Mouse (Mus musculus) adrenal gland, postnatal 4 days (tissue): ENCODE measurements around the gene Anxa4. TPM values are rescaled to one million over a fixed set of nuclear protein-coding genes. Genes with fewer than 3 reads are reported as not detected.

ENCODE experiments used
- DNase-seq, 2 experiments: peaks; one replicate each; pipeline ENCODE4 v3.0.0; 2021 to 2022; ENCODE audit warnings: low spot score in 2 of 2, mixed read lengths in 2 of 2
- long read RNA-seq, 2 experiments: library from polyadenylated mRNA; stranded (forward); transcript quantifications; one replicate each; pipeline ENCODE4 v2.0.0; 2021
- total RNA-seq, 2 experiments: library from RNA; stranded (reverse); gene quantifications; 2 replicates each; pipeline ENCODE4 v1.2.3; 2021

Gene Anxa4
- total RNA-seq: 10 to 100 TPM; 48.3 to 62.2 TPM
- long read RNA-seq, experiment 1, transcript Anxa4-201 (13 exons, 2,002 nt): major isoform, 31 of 38 reads
- long read RNA-seq, experiment 1, partial matches to known transcripts: 1 of 38 reads
- long read RNA-seq, experiment 1, other reads (novel, unspliced or antisense): 5 of 38 reads
- long read RNA-seq, experiment 2, transcript Anxa4-201 (13 exons, 2,002 nt): major isoform, 73 of 84 reads
- long read RNA-seq, experiment 2, partial matches to known transcripts: 3 of 84 reads
- long read RNA-seq, experiment 2, other reads (novel, unspliced or antisense): 7 of 84 reads

DNA sequence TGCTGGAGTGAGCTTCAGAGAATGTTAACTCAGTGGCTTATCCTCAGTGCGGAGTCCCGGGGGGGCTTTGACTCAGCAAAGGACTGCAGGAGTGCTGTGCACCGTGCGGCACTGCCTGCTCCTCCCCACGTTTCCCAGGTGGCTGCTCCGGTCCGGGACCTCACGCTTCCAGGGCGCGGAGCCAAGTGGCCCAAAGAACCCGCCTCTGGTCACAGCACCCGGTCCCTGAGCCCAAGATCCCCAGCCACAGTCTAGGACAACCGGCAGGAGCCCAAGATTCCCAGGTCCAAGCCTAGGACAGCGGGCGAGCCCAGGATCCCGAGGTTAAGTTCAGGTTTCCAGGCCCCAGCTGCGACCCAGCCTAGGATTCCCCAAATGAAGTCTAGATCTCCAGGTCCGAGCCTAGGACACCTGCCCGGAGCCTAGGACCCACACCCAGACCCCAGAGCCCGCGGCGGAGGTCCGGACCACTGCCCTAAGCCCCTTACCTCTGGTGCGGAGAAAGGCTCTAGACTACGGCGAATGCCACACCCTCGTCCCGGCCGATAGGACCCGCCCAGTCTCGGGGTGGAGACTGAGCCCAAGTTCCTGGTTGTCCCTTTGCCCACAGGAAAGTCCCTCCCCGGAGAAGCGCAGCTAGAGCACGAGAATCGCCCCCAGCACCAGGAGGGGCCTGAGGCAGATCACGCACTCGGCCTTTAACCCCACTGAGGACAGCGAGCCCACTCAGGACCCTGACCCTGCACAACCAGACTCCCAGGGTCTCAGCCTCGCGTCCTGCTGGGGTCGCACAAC lies at the start of gene Anxa4:
Gene Anxa4, minus strand, starts transcription at position 564 of the 795 bp plus-strand sequence.
- DNase-seq: peak; percentile 50 to 65

DNA sequence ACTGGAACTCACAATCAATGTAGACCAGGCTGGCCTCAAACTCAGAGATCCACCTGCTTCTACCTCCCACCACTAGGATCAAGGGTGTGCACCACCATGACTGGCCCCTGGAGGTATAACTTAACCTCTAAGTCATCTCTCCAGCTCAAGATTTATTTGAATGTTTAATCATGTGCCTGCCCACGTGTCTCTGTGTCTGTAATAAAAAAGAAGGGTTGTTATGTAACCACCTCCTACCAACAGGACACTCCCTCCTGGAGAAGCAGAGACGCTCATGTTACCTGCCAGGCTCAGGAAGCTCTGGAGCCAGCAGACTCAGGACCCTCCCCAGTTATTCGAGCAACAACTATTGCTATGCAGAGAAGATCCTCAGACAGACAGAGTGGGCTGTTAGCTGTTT lies 48.6 kb upstream of the Anxa4 start:
- DNase-seq: no peak

GRCm38 (mm10) chr6:86839089-86839488 lies 45.7 kb upstream of the Anxa4 start:
- DNase-seq: no peak

DNA sequence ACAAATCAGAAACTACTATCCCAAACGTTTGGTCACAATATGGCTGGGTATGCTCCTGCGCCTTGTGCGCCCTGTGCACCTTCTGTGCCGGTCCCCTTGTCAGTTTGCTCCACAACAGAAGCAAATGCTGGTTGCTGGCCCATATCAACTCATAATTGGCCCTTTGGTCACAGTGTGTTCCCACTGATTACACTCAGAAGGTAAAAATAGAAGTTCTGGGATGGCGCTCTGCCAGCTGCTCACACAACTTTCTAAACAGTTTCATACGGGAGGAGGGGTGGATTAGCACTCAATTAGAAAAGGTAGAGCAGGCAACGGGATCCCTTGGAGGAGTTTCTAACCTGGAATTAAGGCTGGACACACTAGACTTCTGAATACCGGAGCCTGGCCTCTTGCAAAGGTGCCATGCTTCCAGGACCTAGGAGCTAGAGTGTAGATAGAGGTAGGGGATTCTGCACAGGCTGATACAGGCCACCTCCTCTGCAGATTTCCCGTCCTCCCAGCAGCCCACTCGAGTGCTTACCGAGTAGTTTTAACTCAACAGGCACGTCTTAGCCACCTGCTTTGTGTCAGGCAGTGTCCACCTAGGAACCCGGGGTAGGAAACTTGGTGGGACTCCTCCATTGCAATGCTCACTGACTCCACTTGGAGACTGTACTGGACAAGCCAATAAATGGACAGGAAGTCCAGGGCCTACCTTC lies 39.6 kb upstream of the Anxa4 start:
- DNase-seq: no peak

- DNase-seq: no peak
Observed at GRCm38 (mm10) chr6:86830738-86831500, 37.5 kb upstream of the Anxa4 start.

GRCm38 (mm10) chr6:86829768-86830167 lies 36.4 kb upstream of the Anxa4 start:
- no peak for DNase-seq

DNA sequence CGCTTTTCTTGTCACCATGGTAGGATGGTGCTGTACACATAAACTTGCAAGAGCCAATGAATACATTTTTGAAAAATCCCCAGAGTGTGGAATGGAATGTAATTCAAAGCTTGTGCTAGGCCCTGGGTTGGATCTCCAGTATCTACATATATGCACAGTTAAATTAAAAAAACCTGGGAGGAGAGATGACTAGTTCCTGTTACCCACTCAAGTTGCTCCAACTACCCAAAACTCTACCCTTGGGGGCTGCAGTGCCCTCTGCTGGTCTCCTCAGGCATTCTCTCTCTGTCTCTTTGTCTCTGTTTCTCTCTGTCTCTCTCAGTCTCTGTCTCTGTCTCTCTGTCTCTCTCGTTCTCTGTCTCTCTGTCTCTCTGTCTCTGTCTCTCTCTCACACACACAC lies 34.0 kb upstream of the Anxa4 start:
- DNase-seq: no peak

- no peak for DNase-seq
Observed at GRCm38 (mm10) chr6:86824401-86824800, 31.0 kb upstream of the Anxa4 start.

GRCm38 (mm10) chr6:86823824-86824223 lies 30.4 kb upstream of the Anxa4 start:
- DNase-seq: no peak

DNA sequence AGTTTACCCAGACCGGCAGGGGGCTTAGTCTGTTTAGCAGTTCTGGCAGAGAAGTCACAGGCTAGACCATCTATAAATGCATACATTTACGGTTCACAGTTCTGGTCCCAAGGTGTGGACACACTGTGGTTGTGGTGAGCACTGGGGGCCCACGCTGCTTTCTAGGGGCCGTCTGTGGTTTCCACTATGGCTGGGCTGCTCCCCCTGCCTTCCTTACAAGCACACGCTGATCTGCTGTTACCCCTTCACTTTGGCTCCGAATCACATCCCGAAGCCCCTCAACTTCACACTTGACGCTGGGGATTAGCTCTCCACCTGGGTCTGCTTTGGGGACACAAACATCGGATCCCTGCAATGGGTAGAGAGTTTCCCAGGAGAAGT lies 29.7 kb upstream of the Anxa4 start:
- DNase-seq: no peak

GRCm38 (mm10) chr6:86822285-86823050 lies 29.1 kb upstream of the Anxa4 start:
- no peak for DNase-seq

- DNase-seq: no peak
Observed at GRCm38 (mm10) chr6:86820690-86821089, 27.3 kb upstream of the Anxa4 start.

DNA sequence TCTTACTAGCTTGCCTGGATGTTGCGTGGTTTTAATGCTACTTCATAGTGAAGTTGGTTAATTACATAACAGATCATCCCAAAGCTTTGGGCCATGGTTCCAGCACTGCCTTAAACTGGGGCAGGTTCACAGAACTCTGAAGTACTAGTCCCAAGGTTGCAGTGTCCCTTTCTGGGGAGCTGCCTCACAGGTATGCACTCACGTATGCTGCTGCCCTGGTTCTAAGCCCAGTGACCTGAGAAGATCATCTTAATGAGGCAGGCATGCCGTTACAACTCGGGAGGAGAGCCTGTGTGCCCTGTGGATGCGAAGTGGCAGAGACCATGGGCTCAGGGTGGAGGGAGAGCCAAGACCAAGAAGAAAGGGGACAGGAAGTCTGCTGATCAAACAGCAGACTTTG lies 26.5 kb upstream of the Anxa4 start:
- no peak for DNase-seq

DNA sequence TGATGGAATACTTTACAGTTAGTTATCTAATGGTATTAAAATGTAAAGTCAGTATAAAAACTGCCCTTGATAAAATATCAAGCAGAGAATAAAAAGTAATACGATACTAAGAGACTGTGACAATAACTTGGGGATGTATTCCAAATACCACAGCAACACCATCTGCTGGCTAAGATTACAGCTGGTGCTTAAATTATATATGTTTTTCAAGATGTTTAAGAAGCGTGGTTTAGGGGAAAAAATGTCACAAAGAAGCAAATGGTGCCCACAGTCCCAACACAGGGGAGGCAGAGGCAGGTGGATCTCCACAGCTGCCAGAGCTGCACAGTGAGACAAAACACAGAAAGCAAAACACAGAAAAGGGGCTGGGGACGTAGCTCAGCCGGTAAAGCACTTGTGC lies 25.5 kb upstream of the Anxa4 start:
- DNase-seq: no peak

DNA sequence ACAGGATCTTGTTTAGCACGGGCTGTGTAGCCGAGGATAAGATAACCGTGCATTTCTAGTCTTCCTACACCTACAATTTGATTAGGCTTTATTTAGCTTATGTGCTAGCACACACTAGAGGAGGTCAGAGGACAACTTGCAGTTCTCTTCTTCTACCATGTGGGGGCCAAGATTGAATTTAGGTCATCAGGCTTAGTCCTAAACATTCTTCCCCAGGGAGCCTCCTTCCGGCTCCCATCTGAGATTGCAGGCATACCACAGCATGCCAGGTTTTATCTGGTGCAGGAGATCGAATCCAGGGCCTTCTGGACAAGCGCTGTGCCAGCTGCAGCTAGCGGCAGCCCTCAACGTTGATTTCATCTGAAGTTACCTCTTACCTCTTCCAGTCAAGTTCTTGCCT lies 23.2 kb upstream of the Anxa4 start:
- DNase-seq: no peak

- DNase-seq: no peak
Observed at GRCm38 (mm10) chr6:86815436-86815835, 22.1 kb upstream of the Anxa4 start.

DNA sequence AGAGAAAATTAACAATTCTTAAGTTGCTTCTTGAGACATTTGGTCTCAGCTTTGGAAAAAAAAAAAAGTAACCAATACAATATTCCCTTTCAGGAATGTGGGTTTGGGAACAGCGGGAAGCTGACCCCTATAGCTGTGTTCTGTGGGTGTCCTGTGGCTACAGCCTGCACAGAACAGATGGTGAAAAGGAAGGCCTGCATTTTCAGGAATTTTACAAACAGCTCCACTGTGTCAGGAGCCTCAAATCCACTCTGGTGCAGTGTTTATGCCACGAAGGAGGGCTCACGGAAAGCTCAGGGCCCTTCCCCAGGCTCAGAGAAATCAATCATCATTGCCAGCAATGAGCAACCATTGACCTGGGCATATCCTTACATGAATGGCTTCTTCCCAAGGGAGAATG lies 21.5 kb upstream of the Anxa4 start:
- no peak for DNase-seq

DNA sequence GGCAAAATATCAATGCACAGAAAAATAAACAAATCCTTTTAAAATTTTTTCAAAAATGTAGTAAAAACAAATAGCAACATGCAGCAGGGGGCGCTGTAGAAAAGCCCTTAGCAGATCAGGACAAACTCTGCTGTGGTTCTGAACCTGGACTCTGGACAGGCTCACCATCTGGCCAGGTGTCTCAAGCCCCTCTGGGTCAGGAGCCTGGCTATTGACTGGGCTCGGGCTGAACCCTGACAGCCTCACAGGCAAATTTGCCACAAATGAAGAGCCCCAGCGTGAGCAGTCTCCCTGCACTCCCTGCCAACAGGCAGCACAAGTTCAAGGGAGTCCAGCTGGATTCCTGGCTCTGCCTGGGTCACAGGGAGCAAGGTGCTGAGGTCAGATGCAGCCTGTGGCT lies 20.0 kb upstream of the Anxa4 start:
- DNase-seq: no peak

GRCm38 (mm10) chr6:86812919-86813318 lies 19.5 kb upstream of the Anxa4 start:
- DNase-seq: no peak

GRCm38 (mm10) chr6:86806455-86807086 lies 13.2 kb upstream of the Anxa4 start:
- peak; percentile 34 to 54 for DNase-seq
